Mouse (Mus musculus): Measurements from ENCODE around the gene Auh.

The Auh gene

GRCm38 (mm10) chr13:52843536-52844178, 85.8 kb downstream of the Auh start:
- DNase-seq (ENCODE audit: extremely low spot score, low read depth, low spot score) = no peak

GRCm38 (mm10) chr13:52836231-52836630, 93.2 kb downstream of the Auh start:
- DNase-seq (ENCODE audit: extremely low spot score, low read depth, low spot score) = no peak

GRCm38 (mm10) chr13:52834591-52834990, 94.9 kb downstream of the Auh start:
- no peak for DNase-seq (ENCODE audit: extremely low spot score, low read depth, low spot score)

GRCm38 (mm10) chr13:52833748-52834147, 95.7 kb downstream of the Auh start:
- DNase-seq (ENCODE audit: extremely low spot score, low read depth, low spot score) = no peak

GRCm38 (mm10) chr13:52833220-52833619, 96.3 kb downstream of the Auh start:
- no peak for DNase-seq (ENCODE audit: extremely low spot score, low read depth, low spot score)

GRCm38 (mm10) chr13:52832481-52833170, 96.9 kb downstream of the Auh start:
- DNase-seq (ENCODE audit: extremely low spot score, low read depth, low spot score) = no peak

- no peak for DNase-seq (ENCODE audit: extremely low spot score, low read depth, low spot score)
These were observed 98.3 kb downstream of the Auh start for GRCm38 (mm10) chr13:52831037-52831757.

DNA sequence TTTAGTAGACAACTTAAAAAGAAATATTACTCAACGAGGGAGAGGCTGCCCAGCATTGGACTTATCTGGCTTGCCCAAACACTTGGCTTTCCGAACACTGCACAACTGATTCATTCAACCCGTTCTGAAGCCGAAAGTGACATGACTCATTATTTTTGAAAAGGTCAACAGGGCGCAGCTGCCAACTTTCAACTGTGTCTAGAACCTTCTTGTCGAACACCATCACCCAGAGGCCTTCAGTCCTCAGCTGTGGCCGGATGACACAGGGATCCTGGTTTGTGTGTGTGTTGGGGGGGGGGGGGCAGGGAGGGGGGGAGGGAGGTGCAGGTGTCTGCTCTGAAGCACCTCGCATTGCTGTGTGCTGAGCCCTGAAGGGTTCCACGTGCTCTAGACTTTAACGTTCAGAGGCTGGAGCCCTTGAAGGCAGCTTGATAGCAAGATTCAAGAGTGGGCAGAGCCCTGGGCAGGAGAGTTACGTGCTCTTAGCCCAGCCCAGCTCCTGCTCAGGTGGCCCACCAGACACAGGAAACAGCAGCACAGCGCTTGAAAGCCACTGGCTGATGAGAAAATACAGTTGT, 100.4 kb downstream of the Auh start:
- no peak for DNase-seq (ENCODE audit: extremely low spot score, low read depth, low spot score)

GRCm38 (mm10) chr13:52828217-52828616, 101.3 kb downstream of the Auh start:
- no peak for DNase-seq (ENCODE audit: extremely low spot score, low read depth, low spot score)

- no peak for DNase-seq (ENCODE audit: extremely low spot score, low read depth, low spot score)
These were observed 102.8 kb downstream of the Auh start for GRCm38 (mm10) chr13:52826666-52827065.

DNA sequence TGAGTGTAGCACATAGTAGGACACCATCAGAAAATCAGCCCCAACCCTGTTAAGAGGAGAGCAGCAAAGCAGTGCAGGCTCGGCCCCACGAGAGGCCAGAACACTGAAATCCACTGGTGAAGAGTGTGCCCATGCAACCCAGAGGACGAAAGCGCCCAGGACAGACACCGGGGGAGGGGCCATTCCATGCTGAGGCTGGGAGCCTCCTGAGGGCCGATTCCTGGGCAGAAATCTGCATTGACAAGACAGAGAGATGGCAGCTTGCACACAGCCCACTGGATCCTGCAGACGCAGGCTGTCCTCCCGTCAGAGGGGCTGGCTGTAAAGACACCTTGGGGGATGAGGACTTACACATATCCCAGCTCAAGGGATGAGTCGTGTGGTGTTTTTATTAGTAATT, 104.7 kb downstream of the Auh start:
- DNase-seq (ENCODE audit: extremely low spot score, low read depth, low spot score) = no peak

- no peak for DNase-seq (ENCODE audit: extremely low spot score, low read depth, low spot score)
These were observed 107.0 kb downstream of the Auh start for GRCm38 (mm10) chr13:52822165-52823149.

- no peak for DNase-seq (ENCODE audit: extremely low spot score, low read depth, low spot score)
These were observed 107.9 kb downstream of the Auh start for GRCm38 (mm10) chr13:52821571-52821970.

DNA sequence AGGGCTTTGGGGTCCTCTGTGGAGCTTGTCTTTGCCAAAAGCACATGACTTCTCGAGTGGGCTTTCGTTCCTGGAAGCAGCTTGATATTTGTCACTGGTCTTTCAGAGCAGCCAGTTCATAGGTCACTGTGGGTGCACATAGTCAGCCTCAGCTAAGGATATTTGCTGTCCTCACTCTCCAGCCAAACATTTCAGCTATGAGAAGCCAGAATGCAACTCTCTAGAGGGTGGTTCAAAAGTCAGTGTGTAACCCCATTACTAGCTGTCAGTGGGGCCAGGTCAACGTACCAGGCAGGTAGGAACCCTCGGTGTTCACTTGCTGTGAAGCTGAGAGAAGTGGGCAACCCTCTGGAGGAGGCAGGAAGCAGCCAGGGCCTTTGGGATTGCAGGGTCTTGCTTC, 109.6 kb downstream of the Auh start:
- DNase-seq (ENCODE audit: extremely low spot score, low read depth, low spot score) = no peak

- DNase-seq (ENCODE audit: extremely low spot score, low read depth, low spot score) = no peak
These were observed 110.7 kb downstream of the Auh start for GRCm38 (mm10) chr13:52818760-52819159.

- DNase-seq (ENCODE audit: extremely low spot score, low read depth, low spot score) = no peak
These were observed 111.4 kb downstream of the Auh start for GRCm38 (mm10) chr13:52817991-52818491.

- DNase-seq (ENCODE audit: extremely low spot score, low read depth, low spot score) = no peak
These were observed 115.7 kb downstream of the Auh start for GRCm38 (mm10) chr13:52813750-52814149.

GRCm38 (mm10) chr13:52812549-52813515, 116.6 kb downstream of the Auh start:
- no peak for DNase-seq (ENCODE audit: extremely low spot score, low read depth, low spot score)

DNA sequence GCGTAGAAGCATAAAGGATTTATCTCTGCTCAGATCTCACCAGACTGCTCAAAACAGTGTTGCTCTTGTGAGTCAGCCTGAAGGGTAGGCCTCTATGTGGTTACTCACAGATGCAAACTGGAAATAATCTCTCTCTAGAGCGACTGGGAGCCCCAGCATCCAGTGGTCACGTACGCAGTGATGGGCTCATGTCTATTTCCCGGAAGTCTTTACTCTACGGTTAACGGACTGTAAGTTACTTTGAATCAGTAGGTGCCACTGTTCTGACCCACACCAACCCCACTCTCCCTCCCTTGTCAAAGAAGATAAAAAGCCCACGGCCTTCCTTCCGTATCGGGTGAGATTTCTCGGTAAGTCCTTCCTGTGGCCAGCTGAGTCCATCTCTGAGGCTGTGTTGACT, 121.8 kb downstream of the Auh start:
- no peak for DNase-seq (ENCODE audit: extremely low spot score, low read depth, low spot score)

Measured in hindlimb bud, embryonic 11.5 days (tissue).